Mouse (Mus musculus): ENCODE measurements around the gene Lrrc23.

GRCm38 (mm10) chr6:124808358-124809012, 29.0 kb upstream of the Lrrc23 start, which contains the start of gene Spsb2:
- no peak for TF ChIP-seq MAX (IDR thresholded peaks at IDR 0.05; ENCODE audit: low read depth)
- peak; percentile 59 for TF ChIP-seq POLR2A (IDR thresholded peaks at IDR 0.05; ENCODE audit: insufficient read length, low read depth)
- peak; percentile 72 for TF ChIP-seq POLR2AphosphoS2 (IDR thresholded peaks at IDR 0.05; ENCODE audit: insufficient read length, low read depth)
- TF ChIP-seq REST (IDR thresholded peaks at IDR 0.05; ENCODE audit: insufficient read depth, insufficient read length), result no peak
- no peak for TF ChIP-seq CEBPB (IDR thresholded peaks at IDR 0.05; ENCODE audit: insufficient read depth, poor library complexity, severe bottlenecking)
- TF ChIP-seq TCF3 (IDR thresholded peaks at IDR 0.05; ENCODE audit: insufficient read length, low read depth), result no peak

Measured in myocyte (in vitro differentiated cells).